ENCODE assay signal across 30 mouse cellular contexts in genomic region chr11:104106969-104107368, GRCm38 (mm10). TPM values are rescaled to one million over a fixed set of nuclear protein-coding genes. Genes with fewer than 3 reads are reported as not detected.
DNase-seq lines count a peak whose midpoint lies in the region; ATAC-seq and TF ChIP-seq lines count a peak whose summit lies in the region.
"Had no signal": no experiment of that assay in that cellular context is flagged by ENCODE, and none has a peak within 500 bp of the region (broad histone marks: within the 10 kb centered on the region; RNA-seq: fewer than 3 reads in every experiment).

No protein-coding gene starts in this region.

- ATAC-seq in forebrain, embryonic 13.5 days: 0 out of 2 replicates have a peak, but pooled peaks have one; percentile 16
- no peak for ATAC-seq in forebrain, embryonic 12.5 days (ENCODE audit: low FRiP score)
- ATAC-seq in hindbrain, embryonic 13.5 days (ENCODE audit: low FRiP score): peak; percentile 15; the same call in 1 of the 2 replicates
- ATAC-seq in hindbrain, embryonic 11.5 days (ENCODE audit: low FRiP score): no peak
- peak; percentile 34 for ATAC-seq in midbrain, embryonic 15.5 days (replicated peaks)
- ATAC-seq: intestine, postnatal 0 days; liver, embryonic 12.5 days; liver, postnatal 0 days; Patski had no signal

- DNase-seq in hindbrain, embryonic 11.5 days (ENCODE audit: low spot score): no peak
- DNase-seq in brain, embryonic 14.5 days (ENCODE audit: low read depth): peak; percentile 40
- DNase-seq in gastrocnemius, adult 2 months: no peak
- no peak for DNase-seq in layer of hippocampus, adult 18-20 months (ENCODE audit: low spot score in 2 of 2)
- DNase-seq: cerebellum, adult 11 months; cerebellum, adult 9-11 months; gastrocnemius, postnatal 25 days; heart, adult 11 months; liver, postnatal 0 days; lung, postnatal 36 days had no signal

- TF ChIP-seq POLR2A in brain, embryonic 14.5 days (IDR thresholded peaks at IDR 0.05; ENCODE audit: borderline replicate concordance, extremely low read depth, insufficient read depth, insufficient read length, poor library complexity, severe bottlenecking): no peak

- peaks cover 43% of the 10 kb centered on the region for H3K4me1 ChIP-seq in forebrain, embryonic 13.5 days
- H3K4me1 ChIP-seq in forebrain, embryonic 12.5 days: peaks cover 39% of the 10 kb centered on the region
- peaks cover 51% of the 10 kb centered on the region for H3K4me1 ChIP-seq in hindbrain, embryonic 13.5 days (replicated peaks)
- H3K4me1 ChIP-seq in hindbrain, embryonic 11.5 days (replicated peaks; ENCODE audit: control insufficient read depth, insufficient read depth, low read length): peaks cover 3% of the 10 kb centered on the region; the same call in 1 of the 2 replicates
- peaks cover 27% of the 10 kb centered on the region for H3K4me1 ChIP-seq in midbrain, embryonic 15.5 days
- H3K4me1 ChIP-seq: heart, embryonic 15.5 days; liver, embryonic 12.5 days; stomach, embryonic 15.5 days had no signal

- 60% methylated on average over 2 of the region's 2 CpGs for WGBS in forebrain, embryonic 13.5 days
- 89% methylated on average over 2 of the region's 2 CpGs for WGBS in forebrain, embryonic 12.5 days
- 29% methylated on average over 2 of the region's 2 CpGs for WGBS in hindbrain, embryonic 13.5 days
- WGBS in hindbrain, embryonic 11.5 days: 66% methylated on average over 2 of the region's 2 CpGs
- WGBS in midbrain, embryonic 15.5 days: 29% methylated on average over 2 of the region's 2 CpGs

- no peak overlapping the region for H3K4me2 ChIP-seq in forebrain, embryonic 13.5 days
- no peak overlapping the region for H3K4me2 ChIP-seq in forebrain, embryonic 12.5 days
- no peak overlapping the region for H3K4me2 ChIP-seq in hindbrain, embryonic 13.5 days
- no peak overlapping the region for H3K4me2 ChIP-seq in hindbrain, embryonic 11.5 days (replicated peaks; ENCODE audit: low read depth, low read length)
- no peak overlapping the region for H3K4me2 ChIP-seq in midbrain, embryonic 15.5 days
- H3K4me2 ChIP-seq: embryonic facial prominence, embryonic 13.5 days; heart, embryonic 15.5 days; liver, embryonic 12.5 days; stomach, embryonic 15.5 days had no signal

- H3K36me3 ChIP-seq in forebrain, embryonic 13.5 days (ENCODE audit: poor library complexity, severe bottlenecking): no peaks in the 10 kb centered on the region
- H3K36me3 ChIP-seq in forebrain, embryonic 12.5 days (replicated peaks): no peaks in the 10 kb centered on the region
- H3K36me3 ChIP-seq in hindbrain, embryonic 13.5 days: no peaks in the 10 kb centered on the region
- no peaks in the 10 kb centered on the region for H3K36me3 ChIP-seq in hindbrain, embryonic 11.5 days (ENCODE audit: control insufficient read depth, insufficient read depth, low read length)
- H3K36me3 ChIP-seq in midbrain, embryonic 15.5 days (replicated peaks): no peaks in the 10 kb centered on the region
- H3K36me3 ChIP-seq: embryonic facial prominence, embryonic 13.5 days; G1E; heart, embryonic 10.5 days; heart, embryonic 15.5 days; liver, embryonic 12.5 days; stomach, embryonic 15.5 days had no signal

- H3K9me3 ChIP-seq in forebrain, embryonic 13.5 days (replicated peaks): no peaks in the 10 kb centered on the region
- no peaks in the 10 kb centered on the region for H3K9me3 ChIP-seq in forebrain, embryonic 12.5 days
- no peaks in the 10 kb centered on the region for H3K9me3 ChIP-seq in hindbrain, embryonic 13.5 days
- no peaks in the 10 kb centered on the region for H3K9me3 ChIP-seq in hindbrain, embryonic 11.5 days (ENCODE audit: control insufficient read depth, low read length)
- H3K9me3 ChIP-seq in midbrain, embryonic 15.5 days: no peaks in the 10 kb centered on the region
- H3K9me3 ChIP-seq: embryonic facial prominence, embryonic 13.5 days; G1E; heart, embryonic 10.5 days; heart, embryonic 15.5 days; liver, embryonic 12.5 days; megakaryocyte, embryonic 14.5 days; stomach, embryonic 15.5 days had no signal

- H3K27ac ChIP-seq in forebrain, embryonic 13.5 days: peak overlapping the region; percentile 48; the same call in 1 of the 2 replicates
- no peak overlapping the region for H3K27ac ChIP-seq in forebrain, embryonic 12.5 days
- H3K27ac ChIP-seq in hindbrain, embryonic 13.5 days: peak overlapping the region; percentile 62
- no peak overlapping the region for H3K27ac ChIP-seq in hindbrain, embryonic 11.5 days (ENCODE audit: low read depth, low read length)
- peak overlapping the region; percentile 10 for H3K27ac ChIP-seq in midbrain, embryonic 15.5 days
- H3K27ac ChIP-seq in gastrocnemius, adult 2 months: no peak overlapping the region
- H3K27ac ChIP-seq: embryonic facial prominence, embryonic 13.5 days; heart, embryonic 10.5 days; heart, embryonic 15.5 days; layer of hippocampus, adult 2 months; liver, embryonic 12.5 days; stomach, embryonic 15.5 days had no signal

- intact Hi-C loops in gastrocnemius, adult 2 months (cut with DNase I): no loop called here

- H3K4me3 ChIP-seq in forebrain, embryonic 13.5 days: no peak overlapping the region
- no peak overlapping the region for H3K4me3 ChIP-seq in forebrain, embryonic 12.5 days (replicated peaks)
- H3K4me3 ChIP-seq in hindbrain, embryonic 13.5 days: no peak overlapping the region
- no peak overlapping the region for H3K4me3 ChIP-seq in hindbrain, embryonic 11.5 days (ENCODE audit: low read depth, low read length)
- H3K4me3 ChIP-seq in midbrain, embryonic 15.5 days: no peak overlapping the region
- no peak overlapping the region for H3K4me3 ChIP-seq in gastrocnemius, adult 2 months
- H3K4me3 ChIP-seq: embryonic facial prominence, embryonic 13.5 days; erythroblast, embryonic 14.5 days; heart, embryonic 10.5 days; heart, embryonic 15.5 days; layer of hippocampus, adult 2 months; liver, embryonic 12.5 days; megakaryocyte, embryonic 14.5 days; stomach, embryonic 15.5 days had no signal

- no peaks in the 10 kb centered on the region for H3K27me3 ChIP-seq in forebrain, embryonic 13.5 days
- H3K27me3 ChIP-seq in forebrain, embryonic 12.5 days: no peaks in the 10 kb centered on the region
- H3K27me3 ChIP-seq in hindbrain, embryonic 13.5 days: peaks cover 6% of the 10 kb centered on the region; the same call in 1 of the 2 replicates
- no peaks in the 10 kb centered on the region for H3K27me3 ChIP-seq in hindbrain, embryonic 11.5 days (ENCODE audit: control insufficient read depth, insufficient read depth, low read length)
- no peaks in the 10 kb centered on the region for H3K27me3 ChIP-seq in midbrain, embryonic 15.5 days (replicated peaks)
- H3K27me3 ChIP-seq: liver, embryonic 12.5 days; stomach, embryonic 15.5 days had no signal

- TF ChIP-seq CTCF in brain, embryonic 14.5 days (IDR thresholded peaks at IDR 0.05; ENCODE audit: borderline replicate concordance, extremely low read depth, insufficient read depth, insufficient read length): no peak
- no peak for TF ChIP-seq CTCF in gastrocnemius, adult 2 months (IDR thresholded peaks at IDR 0.05)

- H3K9ac ChIP-seq in forebrain, embryonic 13.5 days: no peak overlapping the region
- no peak overlapping the region for H3K9ac ChIP-seq in forebrain, embryonic 12.5 days
- H3K9ac ChIP-seq in hindbrain, embryonic 13.5 days: no peak overlapping the region
- H3K9ac ChIP-seq in hindbrain, embryonic 11.5 days (ENCODE audit: low read depth, low read length): no peak overlapping the region
- H3K9ac ChIP-seq in midbrain, embryonic 15.5 days: no peak overlapping the region
- H3K9ac ChIP-seq: embryonic facial prominence, embryonic 13.5 days; heart, embryonic 15.5 days; liver, embryonic 12.5 days; liver, postnatal 0 days; stomach, embryonic 15.5 days had no signal

RNA-seq across cellular contexts. Expression of gene Crhr1, which starts 25.7 kb away (rescaled TPM):
- polyA plus RNA-seq in forebrain, embryonic 13.5 days (2015; fragmentation: Nextera tagmentation; extraction: Ambion mirVana): 1.2 and 1.9 TPM in 2 replicates
- polyA plus RNA-seq in forebrain, embryonic 12.5 days (2016; fragmentation: Nextera tagmentation; extraction: Ambion mirVana): 0.56 TPM in 2 replicates
- 4.9 and 5.3 TPM in 2 replicates for polyA plus RNA-seq in hindbrain, embryonic 13.5 days (2015; fragmentation: Nextera tagmentation; extraction: Ambion mirVana)
- 0.73 and 1.1 TPM in 2 replicates for polyA plus RNA-seq in hindbrain, embryonic 11.5 days (2014; fragmentation: Nextera tagmentation; extraction: Ambion mirVana)
- 9.9 and 10.2 TPM in 2 replicates for polyA plus RNA-seq in brain, embryonic 14.5 days (2012; rRNA removed)
- polyA plus RNA-seq in midbrain, embryonic 15.5 days (2015; fragmentation: Nextera tagmentation; extraction: Ambion mirVana): 7.5 and 8.6 TPM in 2 replicates
- total RNA-seq in gastrocnemius, adult 2 months (2021): not detected
- total RNA-seq in layer of hippocampus, adult 18-20 months (2021): 1 to 10 TPM; 8.8 to 9.3 TPM
- total RNA-seq: adrenal gland, postnatal 10 days; G1E; gastrocnemius, postnatal 25 days; heart, postnatal 25 days; monocyte, adult 5-6 weeks; neutrophil, adult 5-6 weeks had no signal
- polyA plus RNA-seq: erythroblast, embryonic 14.5 days; G1E; heart, embryonic 15.5 days; intestine, postnatal 0 days; liver, embryonic 12.5 days; liver, postnatal 0 days; lung, embryonic 16.5 days; Patski had no signal

Comparison
In these comparisons a context has a peak if more than half of its experiments do, and no peak if none do; other contexts are left out.
1. ATAC-seq: peak in forebrain, embryonic 13.5 days (single experiment), hindbrain, embryonic 13.5 days (single experiment) and midbrain, embryonic 15.5 days (single experiment); none in forebrain, embryonic 12.5 days (single experiment) and hindbrain, embryonic 11.5 days (single experiment).
2. H3K27ac ChIP-seq: peak in forebrain, embryonic 13.5 days (single experiment), hindbrain, embryonic 13.5 days (single experiment) and midbrain, embryonic 15.5 days (single experiment); none in forebrain, embryonic 12.5 days (single experiment), hindbrain, embryonic 11.5 days (single experiment) and gastrocnemius, adult 2 months (single experiment).